Mouse (Mus musculus) heart, adult 18-20 months (tissue): ENCODE data around the gene Ccs. TPM values are rescaled to one million over a fixed set of nuclear protein-coding genes. Genes with fewer than 3 reads are reported as not detected.
"Not testable (repeated sequence)": the region's sequence is repeated elsewhere in the genome, so short reads cannot be mapped to it uniquely, and the experiment has no call there.

Experiments used
- DNase-seq, 2 experiments: peaks; one replicate each; pipeline ENCODE4 v3.0.0; 2021 to 2022; ENCODE audit warnings: mixed read lengths in 1 of 2
- long read RNA-seq, 2 experiments: library from polyadenylated mRNA; stranded (forward); transcript quantifications; one replicate each; pipeline ENCODE4 v2.0.0; 2021
- total RNA-seq, 2 experiments: library from RNA; stranded (reverse); gene quantifications; 2 replicates each; pipeline ENCODE4 v1.2.3; 2021

Ccs gene
- total RNA-seq: 10 to 100 TPM; 30.0 to 30.6 TPM
- long read RNA-seq, experiment 1, transcript Ccs-201 (8 exons, 1,067 nt): major isoform, 19 of 24 reads
- long read RNA-seq, experiment 1, partial matches to known transcripts: 4 of 24 reads
- long read RNA-seq, experiment 1, other reads (novel, unspliced or antisense): 1 of 24 reads
- long read RNA-seq, experiment 2, transcript Ccs-201 (8 exons, 1,067 nt): major isoform, 11 of 15 reads
- long read RNA-seq, experiment 2, partial matches to known transcripts: 3 of 15 reads
- long read RNA-seq, experiment 2, other reads (novel, unspliced or antisense): 1 of 15 reads

DNA sequence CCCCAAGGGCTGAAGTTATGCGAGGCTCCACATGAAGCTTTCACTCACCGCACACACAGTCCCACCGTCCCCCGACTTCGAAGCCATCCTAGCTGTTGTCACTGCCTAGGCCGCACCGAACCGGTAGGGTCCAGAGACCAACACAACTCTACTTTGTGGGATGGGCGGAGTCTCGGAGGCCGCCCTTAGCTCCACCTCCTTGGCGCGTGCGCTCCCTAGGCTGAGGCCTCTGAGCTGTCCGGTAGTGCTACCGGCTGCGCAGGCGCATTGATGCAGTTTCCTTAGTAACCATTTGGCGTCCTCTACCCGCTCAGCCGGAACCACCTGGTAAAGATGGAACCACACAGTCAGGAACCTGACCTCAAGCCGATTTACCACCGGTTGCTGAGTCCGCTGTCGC, at the start of gene Ccs, which contains the start of gene Ccdc87:
Gene Ccs, minus strand, starts transcription at position 184 of the 400 bp plus-strand sequence.
Gene Ccdc87, plus strand, starts transcription at position 218 of the 400 bp plus-strand sequence.
- peak; percentile 97 to 98 for DNase-seq

DNA sequence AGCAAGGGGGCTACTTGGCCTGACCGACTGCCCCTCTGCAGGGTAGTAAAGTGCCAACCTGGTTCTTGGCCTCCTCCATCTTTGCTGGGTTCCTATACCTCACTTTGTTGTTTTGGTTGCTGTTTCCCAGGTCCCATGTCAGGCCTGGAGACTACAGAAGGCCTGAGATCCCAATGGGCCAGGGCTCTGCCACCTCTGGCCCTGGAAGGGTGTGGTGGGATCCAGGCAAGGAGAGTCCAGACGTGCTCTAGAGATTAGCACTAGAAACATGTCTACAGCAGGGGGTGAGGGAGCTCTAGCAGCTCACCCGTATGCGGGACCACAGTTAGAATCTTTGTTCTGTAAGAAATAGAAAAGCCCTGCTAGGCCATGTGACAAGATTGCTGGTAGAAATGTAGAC, 44.8 kb upstream of the Ccs start:
- no peak for DNase-seq

DNA sequence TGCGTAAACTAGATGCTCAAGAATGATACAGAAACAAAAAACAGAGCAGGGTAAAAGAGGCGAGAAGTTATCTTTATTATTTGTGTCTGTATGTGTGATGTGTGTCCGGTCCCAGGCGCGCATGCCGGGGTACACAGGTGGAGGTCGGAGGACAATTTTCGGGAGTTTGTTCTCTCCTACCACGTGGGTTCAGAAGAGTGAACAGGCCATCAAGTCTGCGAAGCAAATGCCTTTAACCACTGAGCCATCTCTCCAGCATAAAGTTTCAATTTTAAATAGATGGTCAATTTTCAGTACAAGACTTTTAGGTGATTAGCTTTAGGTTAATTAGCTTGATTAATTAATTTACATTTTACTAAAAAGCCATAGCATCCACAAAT, 40.2 kb upstream of the Ccs start:
- no peak for DNase-seq

DNA sequence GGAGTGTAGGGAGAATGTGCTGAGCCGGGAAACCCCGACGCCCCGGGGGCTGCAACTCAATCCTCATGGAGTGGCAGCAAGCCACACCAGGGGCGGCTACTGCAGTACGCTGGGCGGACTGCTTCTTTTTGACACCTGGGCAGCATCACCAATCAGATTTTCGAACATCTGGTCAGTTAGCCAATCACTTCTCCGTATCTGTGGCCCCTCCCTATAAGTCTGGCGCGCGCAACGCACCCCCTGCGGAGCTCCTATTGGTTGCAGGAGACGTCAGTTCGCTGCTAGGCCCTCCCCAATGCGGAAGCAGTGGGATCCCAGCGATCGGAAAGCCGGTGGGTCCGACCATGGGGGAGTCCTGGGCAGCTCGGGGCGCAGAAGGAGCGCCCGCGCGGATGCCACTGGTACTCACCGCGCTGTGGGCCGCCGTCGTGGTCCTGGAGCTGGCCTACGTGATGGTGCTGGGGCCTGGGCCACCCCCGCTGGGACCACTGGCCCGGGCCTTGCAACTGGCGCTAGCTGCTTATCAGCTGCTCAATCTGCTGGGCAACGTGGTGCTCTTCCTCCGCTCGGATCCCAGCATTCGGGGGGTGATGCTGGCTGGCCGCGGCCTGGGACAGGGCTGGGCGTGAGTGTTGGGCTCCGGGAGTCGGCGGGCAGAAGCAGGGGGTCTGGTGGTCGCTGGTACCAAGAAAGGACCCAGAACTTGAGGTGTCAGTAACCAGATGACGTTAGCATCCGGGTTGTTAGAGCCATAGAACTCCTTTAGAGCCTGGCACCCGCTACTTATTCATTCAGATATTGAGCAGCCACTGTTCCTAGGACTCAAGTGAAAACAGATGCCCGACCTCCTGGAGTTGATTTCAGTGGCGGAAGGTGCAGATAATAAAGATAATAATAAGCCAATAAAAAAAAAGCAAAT, 39.5 kb upstream of the Ccs start, which contains the start of gene Zdhhc24:
Gene Zdhhc24, plus strand, starts transcription at position 264 of the 919 bp plus-strand sequence.
- DNase-seq: peak; percentile 96 to 99

DNA sequence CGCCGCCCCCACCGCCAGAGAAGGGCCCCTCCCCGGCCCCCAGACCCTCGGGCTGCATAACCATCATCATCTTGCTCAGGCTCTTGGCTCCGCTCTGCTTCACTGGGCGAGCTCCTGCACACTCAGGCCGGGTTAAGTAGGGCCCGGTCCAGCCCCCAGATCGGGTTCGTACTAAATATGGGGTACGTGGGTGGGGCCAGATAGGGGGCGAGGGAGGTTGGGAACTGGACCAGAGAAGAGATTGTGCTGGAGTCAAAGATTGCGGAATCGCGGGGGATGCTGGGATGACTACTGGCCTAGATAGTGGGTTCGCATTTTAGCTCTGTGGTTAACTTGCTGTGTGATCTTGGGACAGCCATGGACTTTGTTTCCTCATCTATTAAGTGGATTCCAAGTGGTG, 38.7 kb upstream of the Ccs start, which contains the start of gene Actn3:
Gene Actn3, minus strand, starts transcription at position 125 of the 400 bp plus-strand sequence.
- peak; percentile 52 to 64 for DNase-seq

DNA sequence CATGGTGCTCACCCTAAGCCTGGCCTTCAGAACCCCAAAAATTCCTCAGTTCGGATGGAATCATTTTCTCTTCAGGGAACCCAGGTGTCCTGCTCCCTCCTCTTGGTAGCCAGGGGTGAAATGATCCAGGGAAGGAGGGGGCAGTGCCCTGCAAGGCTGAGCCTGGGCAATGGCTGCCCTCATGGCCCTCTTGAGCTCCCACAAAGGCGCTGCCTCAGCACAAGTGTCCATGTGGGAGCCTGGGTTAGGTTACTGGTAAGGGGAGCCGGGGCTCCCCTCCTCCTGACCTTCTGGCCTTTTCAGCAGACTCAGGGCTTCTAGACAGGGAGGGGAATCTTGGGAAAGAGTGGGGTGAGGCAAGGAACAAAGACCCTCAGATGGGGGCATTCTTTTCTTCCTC, 37.6 kb upstream of the Ccs start:
- DNase-seq: no peak

DNA sequence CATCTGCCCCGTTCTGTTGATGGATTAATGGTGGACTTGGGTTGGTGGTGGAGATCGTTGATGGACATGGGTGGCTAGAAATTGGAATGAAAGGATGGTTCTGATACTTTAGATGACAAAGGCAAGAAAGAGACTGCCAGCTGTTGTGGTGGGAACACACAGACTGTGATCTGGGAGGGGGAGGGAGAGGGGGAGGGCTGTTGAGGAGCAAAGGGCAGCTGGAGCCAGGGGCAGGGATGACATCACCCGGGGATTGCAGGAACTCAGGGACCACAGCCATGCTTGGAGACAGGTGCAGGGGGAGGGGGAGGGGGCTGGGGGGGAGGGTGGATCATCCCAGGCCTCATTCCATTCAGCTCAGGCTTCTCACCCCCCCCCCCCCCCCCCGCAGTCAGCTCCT, 37.1 kb upstream of the Ccs start:
- DNase-seq: no peak

DNA sequence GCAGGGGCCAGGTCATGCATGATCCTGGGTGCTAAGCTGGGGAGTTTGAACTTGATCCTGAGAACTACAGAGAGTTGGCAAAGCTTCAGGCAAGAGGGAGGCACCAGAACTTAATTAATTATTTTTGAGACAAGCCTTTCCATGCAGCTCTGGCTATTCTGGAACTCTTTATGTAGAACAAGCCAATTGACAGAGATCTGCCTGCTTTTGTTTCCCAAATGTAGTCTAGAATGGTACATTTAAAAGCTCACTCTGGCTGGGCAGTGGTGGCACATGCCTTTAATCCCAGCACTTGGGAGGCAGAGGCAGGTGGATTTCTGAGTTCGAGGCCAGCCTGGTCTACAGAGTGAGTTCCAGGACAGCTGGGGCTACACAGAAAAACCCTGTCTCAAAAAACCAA, 35.5 kb upstream of the Ccs start:
- not testable (repeated sequence) for DNase-seq

DNA sequence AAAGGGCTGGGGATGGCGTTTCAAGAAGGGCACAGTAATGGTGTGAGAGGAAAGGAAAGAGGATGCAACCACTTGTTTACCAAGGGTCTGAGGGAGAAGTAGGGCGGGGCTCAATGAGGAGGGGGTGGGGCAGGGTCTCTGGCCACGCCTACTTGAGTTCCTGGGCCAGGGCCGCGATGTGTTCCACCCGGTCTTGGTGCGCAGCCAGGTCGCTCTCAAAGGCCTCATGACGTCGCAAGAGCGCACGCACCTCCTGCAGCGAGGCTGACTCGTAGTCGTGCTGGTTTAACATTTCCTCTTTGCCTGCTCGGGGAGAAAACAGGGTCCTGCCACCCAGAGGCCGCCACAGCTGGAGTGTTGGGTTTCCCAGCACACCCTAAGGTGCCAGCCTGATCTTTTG, 26.0 kb upstream of the Ccs start:
- DNase-seq: no peak

DNA sequence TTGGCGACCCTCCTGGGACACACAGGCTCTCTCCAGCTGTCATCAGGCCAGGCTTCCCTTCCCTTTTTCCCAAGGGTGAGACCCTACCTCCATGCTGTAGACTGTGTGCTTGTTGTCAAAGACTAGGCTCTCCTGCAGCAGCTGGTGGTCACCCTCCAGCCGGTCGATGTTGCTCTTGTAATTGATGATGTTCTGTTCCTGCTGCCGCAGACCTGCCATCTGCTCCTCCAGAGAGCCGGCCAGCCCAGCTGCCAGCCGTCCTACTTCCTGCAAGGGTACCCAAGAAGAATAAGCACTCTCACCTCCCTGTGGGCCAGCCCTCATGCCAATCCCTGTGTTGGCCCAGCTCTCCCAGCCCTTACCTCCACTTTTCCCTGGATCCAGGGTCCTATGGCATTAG, 23.9 kb upstream of the Ccs start:
- no peak for DNase-seq

DNA sequence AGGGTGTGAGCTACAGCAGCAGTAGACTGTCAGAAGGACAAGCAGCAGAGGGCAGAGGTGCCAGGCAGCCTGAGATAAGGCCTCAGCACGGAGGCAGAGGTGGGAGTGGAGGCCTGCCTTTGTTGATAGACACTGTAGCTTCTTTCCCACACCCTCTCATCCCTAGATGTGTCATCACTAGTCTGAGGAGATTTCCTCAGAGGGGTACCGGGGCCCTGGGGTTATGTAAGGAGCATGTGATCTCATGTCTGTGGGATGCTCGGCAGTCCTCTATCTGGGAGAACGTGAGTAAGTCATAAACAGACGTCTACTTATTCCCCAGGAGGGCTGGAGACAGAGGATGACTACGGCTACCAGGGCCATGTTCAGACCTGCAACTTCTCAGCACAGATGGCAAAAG, 19.9 kb upstream of the Ccs start:
- no peak for DNase-seq

DNA sequence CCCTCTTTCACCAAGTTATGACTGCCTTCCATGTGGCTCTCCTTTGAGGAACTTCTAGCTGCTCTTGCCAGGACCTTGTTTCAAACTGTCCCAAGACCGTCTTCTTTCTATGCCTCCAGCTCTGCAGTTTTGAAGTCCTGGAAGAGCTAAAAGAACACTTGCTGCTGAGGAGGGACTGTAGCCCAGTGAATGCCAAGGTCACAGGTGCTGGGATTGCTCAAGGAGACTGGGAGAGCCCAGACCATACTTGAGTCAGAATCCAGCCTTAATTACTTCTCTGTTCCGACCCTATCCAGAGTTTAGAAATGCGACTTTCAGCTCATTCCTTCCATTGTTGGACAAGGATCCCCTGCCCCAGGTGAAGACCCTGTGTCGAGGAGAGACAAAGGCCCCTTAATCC, 16.8 kb upstream of the Ccs start:
- no peak for DNase-seq

DNA sequence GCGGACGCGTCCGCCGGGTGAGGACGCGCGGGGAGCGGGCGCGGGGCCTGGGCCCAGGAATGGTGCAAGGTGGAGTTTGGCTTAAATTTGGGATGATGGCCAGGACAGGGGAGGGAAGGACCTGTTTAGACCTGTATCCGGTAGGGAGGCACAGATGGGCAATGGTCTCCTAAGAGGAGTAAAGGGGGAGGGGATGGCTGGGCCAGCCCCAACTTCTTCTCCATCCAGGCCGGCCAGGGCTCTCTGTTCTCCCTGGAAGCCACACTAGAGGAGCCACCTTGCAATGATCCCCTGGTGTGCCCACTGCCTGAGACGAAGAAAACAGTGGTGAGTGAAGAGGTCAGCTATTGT, 16.3 kb upstream of the Ccs start:
- DNase-seq: no peak

DNA sequence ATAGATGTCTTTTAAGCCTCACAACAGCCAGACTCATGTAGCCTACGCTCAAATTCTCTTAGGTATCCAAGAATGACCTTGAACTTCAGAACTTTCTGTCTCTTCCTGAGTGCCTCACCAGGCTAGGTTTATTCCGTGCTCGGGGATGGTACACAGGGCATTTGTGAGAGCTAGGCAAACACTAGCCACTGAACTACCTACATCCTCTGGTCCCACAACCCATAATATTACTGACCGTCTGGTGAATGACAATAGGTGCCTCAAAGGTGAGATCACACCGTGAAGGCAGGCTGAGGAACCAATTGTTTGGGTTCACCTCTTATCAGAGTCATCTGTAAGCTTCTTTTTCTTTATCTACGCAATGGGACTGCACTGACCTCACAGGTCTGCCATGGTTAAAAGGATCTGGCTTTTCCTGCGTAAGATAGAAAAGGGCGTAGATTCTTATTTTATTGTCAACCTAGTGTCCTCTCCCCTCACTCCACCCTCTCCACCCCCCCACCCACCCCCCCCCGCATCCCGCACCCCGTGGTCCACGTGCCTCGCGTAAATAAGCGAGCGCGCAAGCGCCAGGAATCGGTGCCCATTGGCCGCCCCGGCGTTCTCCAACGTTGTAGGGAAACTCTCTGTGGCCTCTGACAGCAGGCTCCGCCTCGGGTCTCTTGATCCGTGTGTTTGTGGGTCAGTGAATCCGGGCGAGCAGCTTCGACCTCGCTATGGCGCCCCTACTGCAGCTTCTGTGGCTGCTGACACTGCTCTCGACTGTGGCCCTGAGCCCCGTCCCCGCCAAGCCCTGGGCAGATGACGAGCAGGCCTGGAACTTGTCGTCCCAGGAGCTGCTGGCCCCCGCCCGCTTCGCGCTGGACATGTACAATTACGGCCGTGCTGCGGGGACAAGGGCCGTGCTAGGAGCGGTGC, 15.7 kb upstream of the Ccs start, which contains the start of gene Ctsf:
Gene Ctsf, plus strand, starts transcription at position 579 of the 918 bp plus-strand sequence.
- DNase-seq: peak; percentile 93 to 95

DNA sequence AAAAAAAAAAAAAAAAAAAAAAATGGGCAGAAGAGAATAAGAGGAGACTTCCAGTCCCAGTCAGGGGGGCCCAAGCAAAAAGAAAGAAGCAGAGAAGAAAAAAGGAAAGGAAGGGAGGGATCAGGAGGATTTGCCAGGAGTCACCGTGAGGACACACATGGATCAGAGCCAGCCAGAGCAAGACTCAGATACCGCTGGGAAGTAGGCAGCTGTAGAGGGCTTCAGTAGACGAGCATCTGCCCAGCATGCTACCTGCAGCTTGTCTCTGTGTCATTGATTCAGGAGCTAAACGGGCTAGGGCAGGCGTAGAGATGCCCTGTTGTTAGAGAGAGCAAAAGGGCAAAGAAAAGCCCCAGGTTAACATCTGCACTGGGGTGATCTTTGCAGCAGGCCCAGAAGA, 11.1 kb upstream of the Ccs start:
- DNase-seq: no peak

DNA sequence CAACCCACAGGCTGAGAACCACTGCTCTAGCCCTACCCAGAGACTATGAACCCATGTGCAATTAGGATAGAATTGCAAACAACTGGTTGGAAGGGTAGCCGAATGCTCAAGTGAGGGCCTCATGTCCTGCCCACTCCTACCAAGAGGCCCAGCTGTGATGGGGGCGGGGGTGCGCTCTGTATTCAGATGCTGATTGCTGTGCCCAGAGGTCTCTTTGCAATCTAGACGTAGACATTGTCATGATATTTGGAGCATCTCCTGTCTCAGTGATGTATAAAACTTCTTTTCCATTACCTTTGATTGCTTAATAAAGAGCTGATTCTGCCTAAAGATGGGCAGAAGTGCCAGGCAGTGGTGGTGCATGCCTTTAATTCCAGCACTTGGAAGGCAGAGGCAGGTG, 10.7 kb upstream of the Ccs start:
- DNase-seq: no peak

DNA sequence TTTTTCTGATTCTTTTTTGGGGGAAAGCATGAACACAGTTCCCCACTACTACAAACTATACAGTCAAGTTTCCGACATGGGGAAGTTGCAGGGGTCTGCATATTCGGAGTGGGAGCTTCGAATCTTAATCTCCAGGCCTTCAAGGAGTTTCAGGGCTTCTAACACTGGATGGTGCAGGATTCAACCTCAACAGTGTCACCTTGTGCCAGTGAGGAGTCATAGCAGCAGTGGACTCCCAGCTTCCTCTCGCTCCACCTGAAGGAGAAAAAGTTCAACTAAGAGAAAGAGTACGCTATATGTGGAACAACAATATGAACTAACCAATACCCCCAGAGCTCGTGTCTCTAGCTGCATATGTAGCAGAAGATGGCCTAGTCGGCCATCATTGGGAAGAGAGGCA, 8.4 kb upstream of the Ccs start:
- peak in 1 of 2 experiments; percentile 30 for DNase-seq

DNA sequence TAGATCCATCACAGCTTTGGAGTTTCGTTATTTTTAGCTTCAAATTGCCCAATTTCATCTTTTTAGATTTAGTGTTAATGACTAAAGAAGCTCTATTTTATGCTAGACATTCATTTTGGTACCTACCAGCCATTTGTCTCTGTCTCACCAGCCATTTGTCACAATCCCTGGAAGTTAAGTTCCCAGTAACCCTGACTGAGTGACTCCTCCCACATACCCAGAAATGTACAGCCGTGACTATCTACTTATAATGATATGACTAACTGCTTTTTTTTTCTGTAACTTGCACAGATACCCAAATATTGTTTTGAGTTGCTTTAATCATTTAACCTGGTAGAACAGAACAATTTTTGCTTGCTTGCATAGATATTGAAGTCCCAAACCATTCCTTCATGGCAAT, 6.7 kb upstream of the Ccs start:
- no peak for DNase-seq

DNA sequence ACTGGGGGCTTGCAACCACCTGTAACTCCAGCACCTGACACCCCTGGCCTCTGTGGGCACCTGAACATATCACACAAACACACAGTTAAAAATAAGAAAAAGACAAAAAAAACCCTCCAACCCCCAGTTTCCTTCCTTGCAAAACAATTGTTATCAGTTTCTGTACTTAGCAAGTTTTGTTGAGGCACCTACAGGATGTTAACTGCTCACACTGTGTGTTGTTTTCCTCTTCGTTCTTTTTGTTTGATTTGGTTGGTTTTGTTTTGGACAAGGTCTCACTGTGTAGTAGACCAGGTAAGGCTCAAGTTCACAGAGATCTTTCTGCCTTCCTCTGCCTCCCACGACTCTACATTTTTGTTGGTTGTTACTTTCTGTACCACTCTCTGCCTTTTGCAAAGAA, 3.5 kb upstream of the Ccs start:
- no peak for DNase-seq

DNA sequence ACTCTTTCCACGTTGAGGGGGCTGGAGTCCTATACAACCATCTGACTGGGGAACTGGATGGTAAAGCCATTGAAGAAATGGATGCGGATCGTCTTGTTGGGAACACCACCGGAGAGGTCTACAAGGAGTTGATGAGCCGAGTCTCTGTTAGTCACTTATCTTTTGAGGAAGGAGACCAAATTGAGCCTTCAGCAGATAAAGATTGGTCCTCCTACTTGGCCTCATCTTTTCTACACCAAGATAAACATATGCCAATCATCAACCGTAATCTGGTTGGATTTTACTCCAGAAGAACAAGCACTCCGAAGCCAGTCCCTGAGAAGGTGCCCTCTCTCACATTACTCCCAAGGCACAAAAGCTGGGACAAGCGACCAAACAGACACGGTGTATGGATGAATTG, 1.7 kb upstream of the Ccs start:
- DNase-seq: no peak

DNA sequence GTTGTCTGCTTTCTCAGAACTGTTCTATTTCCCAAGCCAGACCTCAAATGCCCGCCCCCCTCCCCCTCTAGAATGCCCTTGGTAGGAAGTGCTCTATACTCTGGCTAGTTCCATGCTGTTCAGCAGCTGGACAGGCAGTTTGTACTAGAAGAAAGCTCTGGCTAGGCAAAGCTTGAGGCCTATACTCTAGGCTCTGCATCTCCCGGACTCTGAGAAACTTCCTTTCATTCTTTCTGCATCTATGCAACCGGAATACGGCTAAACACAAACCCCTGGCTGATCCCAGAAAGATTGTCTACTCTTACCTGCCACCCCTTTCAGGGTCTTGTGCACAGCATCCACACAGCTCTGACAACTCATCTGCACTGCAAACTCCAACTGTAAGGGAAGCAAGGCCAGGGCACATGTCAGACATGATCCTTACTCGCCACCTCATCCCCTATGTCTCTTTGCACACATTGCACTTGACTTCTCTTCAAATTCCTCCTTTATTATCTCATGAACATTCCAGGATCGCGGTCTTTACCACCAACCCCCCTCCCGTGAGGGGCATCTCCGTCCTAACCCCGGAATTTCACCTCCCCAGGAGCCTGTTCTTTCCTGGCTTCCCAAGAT, 499 bp downstream of the Ccs start:
- DNase-seq: no peak

DNA sequence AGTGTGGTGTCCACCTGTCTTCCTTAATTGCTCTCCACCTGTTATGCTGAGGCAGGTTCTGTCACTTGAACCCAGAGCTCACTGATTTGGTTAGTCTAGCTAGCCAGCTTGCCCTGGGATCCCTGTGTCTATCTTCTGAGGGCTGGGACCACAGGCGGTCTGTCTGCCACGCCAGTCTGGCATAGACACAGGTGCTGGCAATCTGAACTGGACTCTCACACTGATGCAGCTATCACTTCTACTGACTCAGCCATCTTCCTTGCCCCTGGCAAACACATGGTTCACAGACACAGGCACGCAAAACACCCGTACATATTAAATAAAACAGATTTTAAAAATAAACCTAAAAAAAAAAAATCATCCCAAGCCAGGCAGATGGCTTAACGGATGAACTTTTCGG, 2.1 kb downstream of the Ccs start:
- no peak for DNase-seq
